Mouse (Mus musculus): Measurements from ENCODE around the gene Dock2.
A peak's percentile ranks its signal among the peaks of the same experiment; 100 is the strongest.

- TF ChIP-seq CTCF (IDR thresholded peaks at IDR 0.05; ENCODE audit: low read depth, low read length) (peak; percentile 55), POLR2A (IDR thresholded peaks at IDR 0.05; ENCODE audit: insufficient read depth, low read length) (no peak), EP300 (IDR thresholded peaks at IDR 0.05; ENCODE audit: insufficient read depth, low read depth, low read length) (no peak)
These were observed 507.8 kb downstream of the Dock2 start for GRCm38 (mm10) chr11:34275941-34276340.
